Mouse (Mus musculus) left cerebral cortex, adult 2 months (tissue): Measurements from ENCODE around the gene Bcor. TPM values are rescaled to one million over a fixed set of nuclear protein-coding genes. Genes with fewer than 3 reads are reported as not detected.

Experiments
- DNase-seq, 2 experiments: peaks; one replicate each; pipeline ENCODE4 v3.0.0; 2021 to 2022; ENCODE audit warnings: low spot score in 2 of 2, mixed read lengths in 1 of 2; ENCODE audit errors: extremely low spot score in 1 of 2
- H3K27ac ChIP-seq: fragments of 200-600 bp; 2 replicates; pipeline ENCODE4 v1.8.1; 2022
- H3K4me3 ChIP-seq: fragments of 200-600 bp; 2 replicates; pipeline ENCODE4 v1.8.1; 2022
- CTCF ChIP-seq: fragments of 200-600 bp; IDR thresholded peaks from 2 replicates; pipeline ENCODE4 v1.8.1; 2022; ENCODE audit warnings: antibody characterized with exemption, mild to moderate bottlenecking, moderate library complexity
- intact Hi-C: fragments of 180-260 bp; cut with DNase I; formaldehyde crosslinking; loops from one replicate; pipeline ENCODE4 v1.15.1; 2025
- total RNA-seq, 2 experiments: library from RNA; stranded (reverse); gene quantifications; 2 replicates each; pipeline ENCODE4 v1.2.3; 2021

The Bcor gene
- total RNA-seq, 2 experiments from 2014 or later = 33.4 to 38.0 TPM

GRCm38 (mm10) chrX:12068978-12069724, 91.0 kb downstream of the Bcor start:
- peak in 1 of 2 experiments; percentile 20 for DNase-seq
- no peak overlapping the region for H3K27ac ChIP-seq
- H3K4me3 ChIP-seq = no peak overlapping the region
- intact Hi-C loops = no loop called here
- TF ChIP-seq CTCF = no peak

- intact Hi-C loops = no loop called here
- no peak for DNase-seq
- no peak overlapping the region for H3K27ac ChIP-seq
- TF ChIP-seq CTCF = no peak
- H3K4me3 ChIP-seq = no peak overlapping the region
These were observed 92.2 kb downstream of the Bcor start for GRCm38 (mm10) chrX:12067851-12068510.

- DNase-seq = no peak
- TF ChIP-seq CTCF = no peak
- H3K4me3 ChIP-seq = no peak overlapping the region
- intact Hi-C loops = no loop called here
- no peak overlapping the region for H3K27ac ChIP-seq
These were observed 93.1 kb downstream of the Bcor start for GRCm38 (mm10) chrX:12067031-12067430.

GRCm38 (mm10) chrX:12065782-12066181, 94.4 kb downstream of the Bcor start:
- DNase-seq = no peak
- TF ChIP-seq CTCF = no peak
- Histone ChIP-seq H3K4me3 (no peak overlapping the region), H3K27ac (no peak overlapping the region)
- intact Hi-C loops = no loop called here

- no peak overlapping the region for H3K27ac ChIP-seq
- intact Hi-C loops = no loop called here
These were observed 97.3 kb downstream of the Bcor start for GRCm38 (mm10) chrX:12062932-12063260.

GRCm38 (mm10) chrX:12062121-12062931, 97.8 kb downstream of the Bcor start:
- no peak for TF ChIP-seq CTCF
- intact Hi-C loops = no loop called here
- Histone ChIP-seq H3K27ac (no peak overlapping the region), H3K4me3 (no peak overlapping the region)
- no peak for DNase-seq

More at GRCm38 (mm10) chrX:12062932-12063260, 97.3 kb downstream of the Bcor start:
- no peak for DNase-seq
- H3K4me3 ChIP-seq = no peak overlapping the region
- TF ChIP-seq CTCF = no peak

- intact Hi-C loops = no loop called here
- Histone ChIP-seq H3K4me3 (no peak overlapping the region), H3K27ac (no peak overlapping the region)
- no peak for TF ChIP-seq CTCF
- no peak for DNase-seq
These were observed 99.3 kb downstream of the Bcor start for GRCm38 (mm10) chrX:12060848-12061247.

GRCm38 (mm10) chrX:12057210-12057609, 102.9 kb downstream of the Bcor start:
- no peak for DNase-seq
- TF ChIP-seq CTCF = no peak
- Histone ChIP-seq H3K4me3 (no peak overlapping the region), H3K27ac (no peak overlapping the region)
- intact Hi-C loops = no loop called here

GRCm38 (mm10) chrX:12053315-12053914, 106.7 kb downstream of the Bcor start:
- no peak overlapping the region for H3K27ac ChIP-seq
- intact Hi-C loops = no loop called here
- no peak for DNase-seq
- no peak overlapping the region for H3K4me3 ChIP-seq
- no peak for TF ChIP-seq CTCF

GRCm38 (mm10) chrX:12052651-12053050, 107.5 kb downstream of the Bcor start:
- no peak overlapping the region for H3K27ac ChIP-seq
- no peak overlapping the region for H3K4me3 ChIP-seq
- no peak for DNase-seq
- no peak for TF ChIP-seq CTCF
- intact Hi-C loops = no loop called here

- no peak overlapping the region for H3K27ac ChIP-seq
- H3K4me3 ChIP-seq = no peak overlapping the region
- TF ChIP-seq CTCF = no peak
- no peak for DNase-seq
- intact Hi-C loops = no loop called here
These were observed 111.4 kb downstream of the Bcor start for GRCm38 (mm10) chrX:12048721-12049120.

- Histone ChIP-seq H3K4me3 (no peak overlapping the region), H3K27ac (no peak overlapping the region)
- TF ChIP-seq CTCF = no peak
- no peak for DNase-seq
- intact Hi-C loops = no loop called here
These were observed 112.0 kb downstream of the Bcor start for GRCm38 (mm10) chrX:12048166-12048565.
